Mouse (Mus musculus): ENCODE results near the gene Fyn. TPM values are rescaled to one million over a fixed set of nuclear protein-coding genes. Genes with fewer than 3 reads are reported as not detected.

The Fyn gene
- total and polyA plus RNA-seq, 3 experiments = 89.7 to 127 (median 101) TPM

DNA sequence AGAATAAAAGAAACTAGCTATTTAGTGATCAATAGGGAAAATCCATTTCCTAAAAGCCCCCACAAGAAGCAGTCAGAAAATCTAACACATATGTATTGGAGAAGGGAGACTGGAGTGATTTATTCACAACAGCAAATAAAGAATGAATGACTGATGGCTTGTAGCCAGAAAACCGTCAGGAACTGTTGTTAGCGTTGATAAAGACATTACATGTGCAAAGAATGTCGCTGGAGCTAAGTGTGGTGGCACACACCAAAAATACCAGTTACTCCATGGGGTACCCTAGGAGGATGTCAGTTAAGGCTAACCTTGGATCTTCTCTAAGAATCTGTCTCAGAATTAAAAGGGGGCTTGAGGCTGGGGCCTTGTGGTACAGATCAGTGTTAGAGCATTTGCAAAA lies 34.3 kb upstream of the Fyn start:
- H3K4me3 ChIP-seq (ENCODE audit: low read depth, low read length) = no peak overlapping the region
- ATAC-seq (ENCODE audit: extremely low read depth, insufficient number of reproducible peaks, low FRiP score, poor library complexity, severe bottlenecking) = no peak
- peaks cover 5% of the 10 kb centered on the region for H3K9me3 ChIP-seq (replicated peaks)
- H3K27me3 ChIP-seq (ENCODE audit: insufficient read depth, low read length) = no peaks in the 10 kb centered on the region
- no peak for DNase-seq (ENCODE audit: low spot score)
- no peak for TF ChIP-seq TAL1 (conservative IDR thresholded peaks at IDR 0.05; ENCODE audit: low read depth, low read length)
- no peak for TF ChIP-seq GATA1 (IDR thresholded peaks at IDR 0.05; ENCODE audit: borderline replicate concordance, low read length)
- no peak for TF ChIP-seq GATA2 (IDR thresholded peaks at IDR 0.05; ENCODE audit: borderline replicate concordance, low read depth, low read length)
- TF ChIP-seq POLR2AphosphoS5 (IDR thresholded peaks at IDR 0.05; ENCODE audit: insufficient replicate concordance, low read depth, low read length) = no peak
- no peak for TF ChIP-seq CTCF (IDR thresholded peaks at IDR 0.05; ENCODE audit: low read depth, low read length)
- peaks cover 3% of the 10 kb centered on the region for H3K4me1 ChIP-seq (ENCODE audit: insufficient read depth, low read depth, low read length)
- H3K36me3 ChIP-seq (replicated peaks) = no peaks in the 10 kb centered on the region

DNA sequence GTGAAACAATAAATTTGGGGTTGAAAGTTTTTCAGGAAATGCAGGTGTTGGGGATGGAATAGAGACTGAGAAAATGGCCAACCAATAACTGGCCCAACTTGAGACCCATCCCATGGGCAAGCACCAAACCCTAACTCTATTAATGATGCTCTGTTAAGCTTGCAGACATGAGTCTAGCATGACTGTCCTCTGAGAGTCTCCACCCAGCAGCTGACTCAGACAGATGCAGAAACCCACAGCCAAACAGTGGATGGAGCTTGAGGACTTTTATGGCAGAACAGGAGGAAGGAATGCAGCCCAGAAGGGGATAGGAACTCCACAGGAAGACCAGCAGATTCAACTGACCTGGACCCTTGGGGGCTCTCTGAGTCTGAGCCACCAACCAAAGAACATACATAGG lies 32.8 kb upstream of the Fyn start:
- DNase-seq (ENCODE audit: low spot score) (no peak), ATAC-seq (ENCODE audit: extremely low read depth, insufficient number of reproducible peaks, low FRiP score, poor library complexity, severe bottlenecking) (no peak)
- Histone ChIP-seq H3K36me3 (replicated peaks) (no peaks in the 10 kb centered on the region), H3K9me3 (replicated peaks) (peaks cover 5% of the 10 kb centered on the region), H3K4me1 (ENCODE audit: insufficient read depth, low read depth, low read length) (peaks cover 8% of the 10 kb centered on the region), H3K4me3 (ENCODE audit: low read depth, low read length) (no peak overlapping the region), H3K27me3 (ENCODE audit: insufficient read depth, low read length) (no peaks in the 10 kb centered on the region)
- TF ChIP-seq POLR2AphosphoS5 (IDR thresholded peaks at IDR 0.05; ENCODE audit: insufficient replicate concordance, low read depth, low read length) (no peak), GATA1 (IDR thresholded peaks at IDR 0.05; ENCODE audit: borderline replicate concordance, low read length) (no peak), GATA2 (IDR thresholded peaks at IDR 0.05; ENCODE audit: borderline replicate concordance, low read depth, low read length) (no peak), TAL1 (conservative IDR thresholded peaks at IDR 0.05; ENCODE audit: low read depth, low read length) (no peak), CTCF (IDR thresholded peaks at IDR 0.05; ENCODE audit: low read depth, low read length) (no peak)

DNA sequence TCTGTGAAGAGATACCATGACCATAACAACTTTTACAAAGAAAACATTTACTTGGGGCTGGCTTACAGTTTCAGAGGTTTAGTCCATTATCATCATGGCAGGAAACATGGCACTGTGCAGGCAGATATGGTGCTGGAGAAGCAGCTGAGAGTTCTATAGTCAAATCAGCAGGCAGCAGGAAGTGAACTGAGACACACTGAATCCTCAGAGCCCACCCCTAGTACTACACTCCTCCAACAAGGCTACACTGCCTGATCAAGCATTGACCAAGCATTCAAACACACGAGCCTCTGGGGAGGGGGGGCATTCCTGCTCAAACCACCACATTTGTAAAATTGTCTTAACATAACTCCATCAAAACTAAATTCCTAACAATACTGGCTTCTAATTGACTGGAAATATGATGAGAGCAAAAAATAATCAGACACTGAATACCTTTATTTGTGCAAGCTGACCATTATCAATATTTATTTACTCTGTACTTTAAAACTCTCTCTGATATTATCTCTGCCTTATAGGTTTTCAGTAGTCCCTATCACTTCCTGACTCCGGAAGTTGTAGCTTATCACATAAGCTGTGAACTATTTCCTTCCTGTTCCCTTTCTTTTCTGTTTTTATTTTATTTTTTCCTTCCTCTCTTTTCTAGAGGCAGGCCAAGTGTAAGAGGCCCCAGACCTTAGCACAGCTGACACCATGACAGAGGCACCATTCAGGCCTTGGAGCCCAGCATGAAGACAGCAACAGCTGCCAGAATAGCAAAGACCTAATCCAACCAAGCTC lies 29.3 kb upstream of the Fyn start:
- Histone ChIP-seq H3K9me3 (replicated peaks) (no peaks in the 10 kb centered on the region), H3K36me3 (replicated peaks) (no peaks in the 10 kb centered on the region), H3K4me3 (ENCODE audit: low read depth, low read length) (no peak overlapping the region), H3K4me1 (ENCODE audit: insufficient read depth, low read depth, low read length) (peaks cover 14% of the 10 kb centered on the region), H3K27me3 (ENCODE audit: insufficient read depth, low read length) (no peaks in the 10 kb centered on the region)
- ATAC-seq (ENCODE audit: extremely low read depth, insufficient number of reproducible peaks, low FRiP score, poor library complexity, severe bottlenecking) (peak; percentile 8; the same call in 1 of the 2 replicates), DNase-seq (ENCODE audit: low spot score) (no peak)
- no peak for TF ChIP-seq CTCF (IDR thresholded peaks at IDR 0.05; ENCODE audit: low read depth, low read length)
- no peak for TF ChIP-seq GATA2 (IDR thresholded peaks at IDR 0.05; ENCODE audit: borderline replicate concordance, low read depth, low read length)
- no peak for TF ChIP-seq TAL1 (conservative IDR thresholded peaks at IDR 0.05; ENCODE audit: low read depth, low read length)
- no peak for TF ChIP-seq GATA1 (IDR thresholded peaks at IDR 0.05; ENCODE audit: borderline replicate concordance, low read length)
- no peak for TF ChIP-seq POLR2AphosphoS5 (IDR thresholded peaks at IDR 0.05; ENCODE audit: insufficient replicate concordance, low read depth, low read length)

DNA sequence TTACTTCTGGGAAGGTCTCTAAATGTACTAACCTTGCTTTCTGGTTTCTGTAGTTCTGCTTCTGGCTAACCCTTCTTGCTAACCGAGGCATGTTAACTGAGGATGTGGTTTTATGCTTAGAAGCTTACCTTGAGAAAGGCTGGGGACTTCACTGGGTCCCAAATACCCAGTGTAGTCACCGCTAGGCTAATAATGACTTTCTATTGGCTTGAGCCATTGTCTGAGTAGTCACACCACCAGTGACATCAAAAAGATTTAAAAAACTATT lies 28.8 kb upstream of the Fyn start:
- TF ChIP-seq CTCF (IDR thresholded peaks at IDR 0.05; ENCODE audit: low read depth, low read length) = no peak
- no peak for TF ChIP-seq GATA1 (IDR thresholded peaks at IDR 0.05; ENCODE audit: borderline replicate concordance, low read length)
- TF ChIP-seq GATA2 (IDR thresholded peaks at IDR 0.05; ENCODE audit: borderline replicate concordance, low read depth, low read length) = no peak
- no peak for TF ChIP-seq POLR2AphosphoS5 (IDR thresholded peaks at IDR 0.05; ENCODE audit: insufficient replicate concordance, low read depth, low read length)
- TF ChIP-seq TAL1 (conservative IDR thresholded peaks at IDR 0.05; ENCODE audit: low read depth, low read length) = no peak
- Histone ChIP-seq H3K4me3 (ENCODE audit: low read depth, low read length) (no peak overlapping the region), H3K9me3 (replicated peaks) (no peaks in the 10 kb centered on the region), H3K36me3 (replicated peaks) (no peaks in the 10 kb centered on the region), H3K4me1 (ENCODE audit: insufficient read depth, low read depth, low read length) (peaks cover 14% of the 10 kb centered on the region), H3K27me3 (ENCODE audit: insufficient read depth, low read length) (no peaks in the 10 kb centered on the region)
- ATAC-seq (ENCODE audit: extremely low read depth, insufficient number of reproducible peaks, low FRiP score, poor library complexity, severe bottlenecking) = no peak
- no peak for DNase-seq (ENCODE audit: low spot score)

DNA sequence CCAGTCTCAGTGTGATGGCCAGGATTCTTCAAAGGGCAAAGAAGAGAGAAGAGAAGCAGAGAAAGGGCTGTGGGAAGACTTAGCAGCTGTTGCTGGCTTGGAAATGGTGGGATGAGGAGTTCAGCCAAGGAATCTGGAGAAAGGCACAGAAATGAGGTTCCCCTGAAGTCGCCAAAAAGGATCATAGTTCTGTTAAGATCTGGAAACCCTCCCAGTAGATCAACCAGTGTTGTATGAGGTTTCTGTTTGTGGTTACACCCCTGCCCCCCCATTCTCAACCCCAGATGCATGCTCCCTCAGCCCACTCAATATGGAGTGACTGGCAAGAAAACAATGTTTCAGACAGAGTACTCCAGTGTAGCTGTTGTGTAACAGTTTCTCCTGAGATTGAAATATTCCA lies 25.1 kb upstream of the Fyn start:
- H3K27me3 ChIP-seq (ENCODE audit: insufficient read depth, low read length) = peaks cover 5% of the 10 kb centered on the region
- DNase-seq (ENCODE audit: low spot score) (no peak), ATAC-seq (ENCODE audit: extremely low read depth, insufficient number of reproducible peaks, low FRiP score, poor library complexity, severe bottlenecking) (no peak)
- TF ChIP-seq GATA2 (IDR thresholded peaks at IDR 0.05; ENCODE audit: borderline replicate concordance, low read depth, low read length) (no peak), CTCF (IDR thresholded peaks at IDR 0.05; ENCODE audit: low read depth, low read length) (no peak), GATA1 (IDR thresholded peaks at IDR 0.05; ENCODE audit: borderline replicate concordance, low read length) (no peak), TAL1 (conservative IDR thresholded peaks at IDR 0.05; ENCODE audit: low read depth, low read length) (no peak), POLR2AphosphoS5 (IDR thresholded peaks at IDR 0.05; ENCODE audit: insufficient replicate concordance, low read depth, low read length) (no peak)
- H3K4me3 ChIP-seq (ENCODE audit: low read depth, low read length) = no peak overlapping the region
- peaks cover 14% of the 10 kb centered on the region for H3K4me1 ChIP-seq (ENCODE audit: insufficient read depth, low read depth, low read length)
- no peaks in the 10 kb centered on the region for H3K36me3 ChIP-seq (replicated peaks)
- H3K9me3 ChIP-seq (replicated peaks) = no peaks in the 10 kb centered on the region

DNA sequence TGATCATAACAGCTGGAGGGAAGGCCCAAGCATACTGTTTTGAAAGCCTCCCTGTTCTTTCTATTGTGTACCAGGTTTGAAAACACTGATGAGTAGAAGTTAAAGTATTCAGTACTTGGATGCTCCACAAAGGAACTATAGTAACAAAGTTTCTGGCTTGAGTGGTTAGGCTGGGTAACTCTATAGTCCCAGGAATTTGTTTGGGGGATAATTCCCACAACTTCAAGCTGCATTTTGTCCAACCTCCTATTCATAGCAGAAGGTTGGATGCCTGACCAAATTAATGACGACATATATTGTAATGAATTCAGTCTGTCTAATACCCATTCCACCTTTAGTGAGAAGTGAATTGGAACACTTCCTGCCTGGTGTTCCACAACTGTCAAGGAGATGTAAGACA lies 22.7 kb upstream of the Fyn start:
- H3K4me1 ChIP-seq (ENCODE audit: insufficient read depth, low read depth, low read length) = peaks cover 6% of the 10 kb centered on the region
- H3K4me3 ChIP-seq (ENCODE audit: low read depth, low read length) = no peak overlapping the region
- no peak for TF ChIP-seq GATA1 (IDR thresholded peaks at IDR 0.05; ENCODE audit: borderline replicate concordance, low read length)
- no peak for TF ChIP-seq CTCF (IDR thresholded peaks at IDR 0.05; ENCODE audit: low read depth, low read length)
- no peak for TF ChIP-seq TAL1 (conservative IDR thresholded peaks at IDR 0.05; ENCODE audit: low read depth, low read length)
- TF ChIP-seq POLR2AphosphoS5 (IDR thresholded peaks at IDR 0.05; ENCODE audit: insufficient replicate concordance, low read depth, low read length) = no peak
- TF ChIP-seq GATA2 (IDR thresholded peaks at IDR 0.05; ENCODE audit: borderline replicate concordance, low read depth, low read length) = no peak
- peaks cover 16% of the 10 kb centered on the region for H3K27me3 ChIP-seq (ENCODE audit: insufficient read depth, low read length)
- DNase-seq (ENCODE audit: low spot score) (no peak), ATAC-seq (ENCODE audit: extremely low read depth, insufficient number of reproducible peaks, low FRiP score, poor library complexity, severe bottlenecking) (no peak)
- H3K36me3 ChIP-seq (replicated peaks) = no peaks in the 10 kb centered on the region
- no peaks in the 10 kb centered on the region for H3K9me3 ChIP-seq (replicated peaks)
